Mouse (Mus musculus) liver (tissue): ENCODE data around the gene Lrrc25.

Experiments
- DNase-seq: peaks from one replicate; pipeline ENCODE4 v3.0.0-alpha.2; 2020; ENCODE audit warnings: mixed read lengths

Gene Lrrc25

DNA sequence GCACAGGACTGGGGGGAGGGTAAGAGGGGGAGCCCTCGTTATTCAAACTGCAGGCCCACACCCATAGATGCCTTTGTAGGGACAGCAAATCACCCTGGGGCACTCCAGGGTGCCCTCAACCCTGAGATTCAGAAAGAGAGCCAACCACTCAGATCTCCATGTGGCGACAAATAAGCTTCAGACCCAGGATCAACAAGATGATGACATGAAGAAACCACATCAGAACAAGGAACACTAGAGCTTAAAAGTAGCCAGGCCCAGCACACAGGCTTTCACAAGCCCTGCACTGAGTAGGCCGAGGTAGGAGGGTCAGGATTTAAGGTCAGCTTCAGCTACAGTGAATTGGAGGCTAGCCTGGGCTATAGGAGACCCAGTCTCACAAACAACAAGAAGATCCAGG lies 33.0 kb downstream of the Lrrc25 start:
- no peak for DNase-seq

GRCm38 (mm10) chr8:70649324-70649723 lies 33.4 kb downstream of the Lrrc25 start:
- peak; percentile 69 for DNase-seq

GRCm38 (mm10) chr8:70650351-70650750 lies 34.4 kb downstream of the Lrrc25 start:
- no peak for DNase-seq

GRCm38 (mm10) chr8:70653226-70653625 lies 37.3 kb downstream of the Lrrc25 start:
- peak; percentile 62 for DNase-seq

DNA sequence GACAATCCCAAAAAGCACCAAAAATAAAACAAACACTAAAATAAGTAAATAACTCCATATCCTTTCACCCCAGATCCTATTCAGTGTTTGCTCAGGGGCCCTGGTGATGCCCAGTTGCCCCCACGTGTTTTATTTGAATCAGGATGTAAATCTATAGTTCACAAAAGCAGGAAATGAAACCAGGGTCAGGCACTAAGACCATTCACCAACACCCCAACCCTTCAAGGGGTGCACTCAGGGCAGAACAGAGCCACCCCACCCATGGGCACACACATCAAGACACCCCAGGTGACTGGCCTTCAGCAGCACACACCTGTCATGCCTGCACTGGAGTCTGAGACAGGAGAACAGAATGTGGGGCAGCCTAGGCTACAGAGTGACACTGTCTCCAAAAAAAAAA lies 38.2 kb downstream of the Lrrc25 start:
- DNase-seq: no peak

DNA sequence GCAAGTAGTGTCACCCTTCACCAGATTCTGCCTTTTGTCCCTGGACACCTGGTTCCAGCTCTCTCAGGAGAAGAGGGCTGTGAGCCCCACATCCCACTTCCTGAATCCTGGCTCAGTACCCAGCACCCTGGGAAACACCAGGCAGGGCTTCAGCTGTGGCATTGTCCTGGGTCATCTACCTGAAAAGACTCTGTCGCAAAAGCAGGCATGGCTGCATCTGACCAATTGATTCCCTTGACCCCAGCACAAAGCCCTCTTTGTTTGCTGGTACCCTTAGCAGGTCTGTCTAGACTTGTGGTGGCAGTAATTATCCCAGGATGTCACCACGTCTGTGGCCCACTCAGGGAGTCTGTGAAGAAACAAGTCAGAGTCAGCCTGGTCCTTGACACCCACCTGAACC lies 39.5 kb downstream of the Lrrc25 start:
- DNase-seq: no peak

DNA sequence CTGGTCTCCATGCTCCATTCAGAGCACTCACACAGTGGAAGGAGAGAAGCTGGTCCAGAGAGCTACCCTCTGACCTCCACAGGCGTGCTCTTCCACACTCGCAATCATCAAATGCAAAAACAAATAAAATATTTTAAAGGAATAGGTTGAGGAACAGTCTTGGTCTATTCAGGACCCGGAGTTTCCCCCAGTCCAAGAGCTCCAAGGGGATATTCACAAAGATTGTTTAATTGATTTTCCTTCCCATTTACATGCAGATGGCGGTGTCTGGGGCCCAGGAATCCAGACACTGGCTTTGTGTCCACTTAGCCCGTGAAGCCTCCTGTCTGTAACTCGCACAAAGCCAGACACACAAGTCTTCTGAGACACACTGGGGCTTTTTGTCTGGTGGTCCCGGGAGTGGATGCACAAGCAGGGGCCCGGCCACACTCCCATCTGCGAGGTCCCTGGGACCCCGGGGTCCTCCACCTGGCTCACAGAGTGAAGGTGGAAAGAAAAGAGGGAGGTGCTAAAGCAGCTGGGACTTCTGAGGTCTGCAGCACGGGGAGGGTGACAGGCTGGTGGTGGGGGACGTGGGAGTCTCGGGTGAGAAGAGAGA lies 40.3 kb downstream of the Lrrc25 start:
- no peak for DNase-seq

- no peak for DNase-seq
These were observed 41.3 kb downstream of the Lrrc25 start for GRCm38 (mm10) chr8:70657214-70657613.

DNA sequence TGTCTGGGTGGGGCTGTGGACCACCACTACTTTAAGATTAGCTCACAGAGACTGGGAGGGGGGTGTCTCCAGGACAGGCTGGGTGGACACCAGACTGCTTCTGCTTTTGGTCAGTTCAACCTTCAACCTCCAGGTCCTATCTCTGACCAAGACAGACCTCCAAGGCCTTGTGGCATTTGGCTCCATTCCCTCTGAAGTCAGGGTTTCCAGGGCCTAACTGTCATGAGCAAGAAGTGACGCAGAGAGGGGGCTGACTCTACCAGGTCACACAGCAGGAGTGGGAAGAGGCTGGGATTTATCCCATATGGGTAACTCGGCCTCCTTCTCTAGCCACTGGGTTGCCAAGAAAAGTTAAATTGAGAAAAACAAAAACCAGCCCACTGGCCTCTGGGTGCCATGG lies 41.8 kb downstream of the Lrrc25 start:
- no peak for DNase-seq

DNA sequence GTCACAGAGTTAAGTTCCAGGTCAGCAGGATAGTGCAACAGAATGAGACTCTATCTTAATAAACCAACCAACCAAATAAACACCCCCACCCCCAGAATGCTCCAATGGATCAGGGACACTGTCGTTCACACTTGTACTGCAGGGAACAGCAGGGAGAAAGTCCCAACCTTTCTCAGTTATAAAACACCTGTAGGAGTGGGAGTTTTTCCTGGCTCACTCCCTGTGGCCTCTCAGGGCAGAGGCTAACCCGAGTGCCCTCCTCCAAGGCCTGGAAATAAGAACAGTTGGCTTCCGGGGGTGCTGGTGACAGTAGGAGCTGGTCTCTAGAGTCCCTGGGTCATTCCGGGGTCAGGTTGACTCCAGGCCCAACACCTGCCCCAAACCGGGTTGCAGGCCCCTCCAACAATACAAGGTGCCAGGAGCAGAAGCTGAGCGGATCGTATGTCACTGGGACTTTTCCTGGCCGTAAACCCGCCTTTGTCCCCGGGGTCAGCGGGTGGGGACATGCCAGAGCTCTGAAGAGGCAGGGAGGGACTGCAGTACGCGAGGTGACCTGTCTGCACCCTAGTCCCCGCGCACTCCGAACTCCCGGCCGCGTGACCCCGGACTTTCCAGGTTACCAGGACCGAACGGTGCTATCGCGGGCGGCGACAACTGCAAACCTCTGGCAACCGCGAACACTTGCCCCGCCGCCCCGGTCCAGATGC lies 43.1 kb downstream of the Lrrc25 start:
- DNase-seq: no peak

DNA sequence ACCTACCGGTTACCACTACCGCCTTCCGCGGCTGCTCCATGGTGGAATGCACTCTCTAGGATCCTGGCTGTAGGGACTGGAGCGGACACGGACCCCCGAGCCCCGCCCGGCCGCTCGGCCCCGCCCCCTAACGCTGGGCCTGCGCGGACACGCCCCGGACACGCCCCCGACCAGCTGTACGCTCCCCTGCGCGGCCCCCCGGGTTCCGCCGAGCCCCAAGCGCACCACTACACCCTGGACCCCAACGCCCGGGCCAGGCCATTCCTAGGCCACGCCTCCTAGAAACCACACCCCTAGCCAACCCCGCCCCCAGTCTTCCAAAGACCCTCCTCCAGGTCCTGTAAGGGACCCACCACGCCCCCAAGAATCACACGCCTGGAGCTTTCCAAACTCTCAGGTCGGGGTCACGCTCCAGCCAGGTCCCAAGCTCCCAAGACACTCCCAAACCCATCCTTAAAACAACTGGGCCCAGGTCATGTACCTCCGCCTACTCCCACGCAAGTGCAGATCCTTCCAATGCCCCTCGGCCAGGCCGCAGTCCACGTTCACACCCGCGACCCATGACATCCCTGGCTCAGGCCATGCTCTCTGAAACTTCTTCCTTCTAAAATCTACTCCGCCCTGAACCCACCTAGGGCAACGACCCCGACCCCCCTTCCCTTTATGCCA lies 43.8 kb downstream of the Lrrc25 start:
- peak; percentile 97 for DNase-seq

DNA sequence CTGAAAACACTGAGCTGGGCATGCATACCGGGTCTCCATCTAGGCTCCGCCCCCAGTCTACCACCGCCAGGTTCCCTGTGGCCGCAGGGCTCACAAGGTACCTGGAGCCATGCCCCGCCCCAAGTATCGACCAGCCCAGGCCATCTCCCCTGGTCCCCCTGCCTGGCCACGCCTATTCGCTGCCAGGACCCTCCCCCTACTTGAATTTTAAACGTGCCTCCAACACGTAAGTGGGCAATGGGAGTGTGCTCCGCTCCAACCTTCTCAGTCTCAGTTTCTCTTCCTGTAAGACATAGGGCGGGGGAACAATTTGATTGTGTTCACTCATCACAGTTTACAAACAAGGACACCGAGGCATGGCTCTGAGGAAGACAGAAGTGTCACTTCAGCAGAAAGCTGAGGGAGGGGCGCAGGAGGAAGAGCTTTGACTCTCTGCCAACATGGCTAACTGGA lies 44.3 kb downstream of the Lrrc25 start, which contains the start of gene Pgpep1:
Gene Pgpep1, minus strand, starts transcription at position 116 of the 453 bp plus-strand sequence.
- peak; percentile 73 for DNase-seq

DNA sequence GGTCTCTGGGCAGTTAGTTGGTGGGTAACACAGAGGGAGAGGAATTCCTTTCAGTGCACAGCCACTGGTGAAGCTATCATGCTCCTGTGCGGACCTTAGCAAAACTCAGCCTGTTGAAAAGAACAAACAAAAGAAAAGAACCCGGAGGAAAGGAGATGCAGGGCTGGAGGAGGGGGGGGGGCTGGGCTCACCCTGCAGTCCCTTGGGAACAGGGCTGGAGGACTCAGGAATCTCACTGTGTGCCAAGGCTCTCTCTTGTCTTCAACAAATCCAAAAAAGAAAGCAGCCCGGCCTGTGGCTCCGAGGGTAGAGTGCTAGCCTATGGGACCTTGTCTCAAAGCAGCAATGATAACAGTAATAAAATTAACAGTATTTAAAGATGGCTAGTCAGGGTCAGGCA lies 47.7 kb downstream of the Lrrc25 start:
- no peak for DNase-seq

DNA sequence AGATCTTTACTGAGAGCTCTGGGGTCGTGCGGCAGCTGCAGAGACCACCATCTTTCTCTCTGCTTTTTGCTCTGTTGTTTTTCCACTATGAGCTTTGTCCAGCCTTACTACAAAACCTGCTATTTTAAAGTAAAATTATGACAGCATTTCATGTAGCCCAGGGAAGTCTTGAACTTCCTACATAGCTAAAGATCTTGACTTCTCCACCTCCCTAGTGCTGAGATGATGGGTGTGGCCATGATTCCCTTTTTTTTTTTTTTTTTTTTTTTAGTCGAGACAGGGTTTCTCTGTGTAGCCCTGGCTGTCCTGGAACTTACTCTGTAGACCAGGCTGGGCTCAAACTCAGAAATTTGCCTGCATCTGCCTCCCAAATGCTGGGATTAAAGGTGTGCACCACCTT lies 48.7 kb downstream of the Lrrc25 start:
- DNase-seq: no peak

GRCm38 (mm10) chr8:70665599-70665998 lies 49.6 kb downstream of the Lrrc25 start:
- no peak for DNase-seq

DNA sequence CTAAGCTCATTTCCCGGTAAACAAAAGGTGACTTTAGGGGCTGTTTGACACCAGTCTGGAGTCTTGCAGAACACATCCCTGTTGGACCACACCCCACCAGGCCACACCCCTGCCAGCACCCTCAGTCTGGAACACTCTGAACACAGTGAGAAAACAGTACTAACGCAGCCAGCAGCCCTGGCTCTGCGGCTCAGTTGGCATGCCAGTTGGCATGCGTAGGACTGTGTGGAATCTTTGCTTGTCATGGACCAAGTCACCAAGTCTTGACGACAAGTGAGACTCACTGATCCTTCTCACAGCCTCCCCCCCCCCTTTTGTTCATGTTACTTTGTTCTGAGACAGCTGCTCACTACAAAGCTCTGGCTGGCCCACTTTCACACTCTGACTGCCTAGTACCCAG lies 51.1 kb downstream of the Lrrc25 start:
- peak; percentile 54 for DNase-seq
